Mouse (Mus musculus) limb, embryonic 13.5 days (tissue): ENCODE measurements around the gene Ankzf1. TPM values are rescaled to one million over a fixed set of nuclear protein-coding genes. Genes with fewer than 3 reads are reported as not detected.
A peak's percentile ranks its signal among the peaks of the same experiment; 100 is the strongest.

Experiments used
- ATAC-seq: fragments of 200-750 bp; cut with Nextera tagmentation; 2 replicates; pipeline ENCODE4 v1.8.0; 2017; ENCODE audit warnings: low read depth, moderate number of reproducible peaks, moderate TSS enrichment; ENCODE audit not compliant: low FRiP score
- H3K27ac ChIP-seq: fragments of 300-500 bp; sonication (generic); 2 replicates; pipeline ENCODE4 v1.5.1; 2015; ENCODE audit warnings: inconsistent platforms, mild to moderate bottlenecking, moderate library complexity
- H3K27me3 ChIP-seq: fragments of 300-500 bp; sonication (generic); 2 replicates; pipeline ENCODE4 v1.6.1; 2015; ENCODE audit warnings: mild to moderate bottlenecking, inconsistent platforms
- H3K36me3 ChIP-seq: fragments of 300-500 bp; sonication (generic); 2 replicates; pipeline ENCODE4 v1.6.1; 2015; ENCODE audit warnings: inconsistent platforms, mild to moderate bottlenecking, moderate library complexity
- H3K4me1 ChIP-seq: fragments of 300-500 bp; sonication (generic); 2 replicates; pipeline ENCODE4 v1.6.1; 2015; ENCODE audit warnings: inconsistent platforms
- H3K4me2 ChIP-seq: fragments of 300-500 bp; sonication (generic); replicated peaks from 2 replicates; pipeline ENCODE4 v1.6.1; 2015; ENCODE audit warnings: inconsistent platforms, mild to moderate bottlenecking, moderate library complexity
- H3K4me3 ChIP-seq: fragments of 300-500 bp; sonication (generic); 2 replicates; pipeline ENCODE4 v1.5.1; 2015; ENCODE audit warnings: moderate library complexity, mild to moderate bottlenecking, inconsistent platforms
- H3K9ac ChIP-seq: fragments of 300-500 bp; sonication (generic); 2 replicates; pipeline ENCODE4 v1.6.1; 2015; ENCODE audit warnings: mild to moderate bottlenecking, inconsistent platforms
- H3K9me3 ChIP-seq: fragments of 300-500 bp; sonication (generic); 2 replicates; pipeline ENCODE4 v1.6.1; 2016; ENCODE audit warnings: inconsistent platforms
- WGBS: fragments of 180-500 bp; shearing (Covaris S2); methylation state at CpG from one replicate; pipeline ENCODE4 v1.1.7; 2015; 5-methylcytosine and 5-hydroxymethylcytosine counted together
- polyA plus RNA-seq: library from polyadenylated mRNA; unstranded; fragments of >200 nt; fragmentation: Nextera tagmentation; extraction: Ambion mirVana; gene quantifications from 2 replicates; pipeline ENCODE4 v1.2.1, GENCODE M21; 2015

The Ankzf1 gene
- polyA plus RNA-seq, 1 experiment from 2014 or later = 28.9 TPM

GRCm38 (mm10) chr1:75217893-75218226, 25.9 kb downstream of the Ankzf1 start:
- Histone ChIP-seq H3K9me3 (no peaks in the 10 kb centered on the region), H3K36me3 (peaks cover 32% of the 10 kb centered on the region), H3K4me3 (peak overlapping the region; percentile 61), H3K4me1 (peaks cover 15% of the 10 kb centered on the region), H3K27me3 (peaks cover 72% of the 10 kb centered on the region), H3K4me2 (peak overlapping the region; percentile 96), H3K9ac (peak overlapping the region; percentile 51), H3K27ac (no peak overlapping the region)
- 3% methylated on average over 6 of the region's 6 CpGs for WGBS
- no peak for ATAC-seq

GRCm38 (mm10) chr1:75218227-75219001, 26.5 kb downstream of the Ankzf1 start:
- 1% methylated on average over 38 of the region's 38 CpGs for WGBS
- Histone ChIP-seq H3K4me3 (peak overlapping the region; percentile 61), H3K36me3 (peaks cover 26% of the 10 kb centered on the region), H3K4me1 (peaks cover 15% of the 10 kb centered on the region), H3K27me3 (peaks cover 72% of the 10 kb centered on the region), H3K9me3 (no peaks in the 10 kb centered on the region), H3K27ac (no peak overlapping the region), H3K4me2 (peak overlapping the region; percentile 96), H3K9ac (peak overlapping the region; percentile 51)
- peak; percentile 64 for ATAC-seq

- 1% methylated on average over 24 of the region's 24 CpGs for WGBS
- no peak overlapping the region for H3K27ac ChIP-seq
- peaks cover 72% of the 10 kb centered on the region for H3K27me3 ChIP-seq
- peak overlapping the region; percentile 61 for H3K4me3 ChIP-seq
- peak; percentile 88 for ATAC-seq
- peaks cover 19% of the 10 kb centered on the region for H3K36me3 ChIP-seq
- peaks cover 15% of the 10 kb centered on the region for H3K4me1 ChIP-seq
- peak overlapping the region; percentile 54 for H3K9ac ChIP-seq
- peak overlapping the region; percentile 96 for H3K4me2 ChIP-seq
- no peaks in the 10 kb centered on the region for H3K9me3 ChIP-seq
These were observed 27.1 kb downstream of the Ankzf1 start for GRCm38 (mm10) chr1:75219078-75219477.

- Histone ChIP-seq H3K27ac (no peak within 1 kb of the TSS), H3K4me3 (peak within 1 kb of the TSS; percentile 61), H3K27me3 (peaks cover 72% of the 10 kb centered on the region), H3K9ac (peak within 1 kb of the TSS; percentile 54), H3K9me3 (no peaks in the 10 kb centered on the region), H3K4me2 (peak within 1 kb of the TSS; percentile 96), H3K36me3 (peaks cover 15% of the 10 kb centered on the region), H3K4me1 (peaks cover 15% of the 10 kb centered on the region)
- WGBS = under 1% methylated on average over 34 of the region's 34 CpGs
- ATAC-seq = no peak
These were observed 27.6 kb downstream of the Ankzf1 start, which contains the start of gene Tuba4a for GRCm38 (mm10) chr1:75219531-75219930. Gene Tuba4a, minus strand, starts transcription at chr1:75219865.

GRCm38 (mm10) chr1:75221538-75221937, 29.6 kb downstream of the Ankzf1 start:
- Histone ChIP-seq H3K27me3 (peaks cover 64% of the 10 kb centered on the region), H3K4me2 (no peak overlapping the region), H3K4me1 (peaks cover 15% of the 10 kb centered on the region), H3K9me3 (no peaks in the 10 kb centered on the region), H3K27ac (no peak overlapping the region), H3K4me3 (no peak overlapping the region), H3K9ac (no peak overlapping the region), H3K36me3 (no peaks in the 10 kb centered on the region)
- WGBS = 72% methylated on average over 3 of the region's 3 CpGs
- ATAC-seq = no peak

GRCm38 (mm10) chr1:75222926-75223325, 31.0 kb downstream of the Ankzf1 start:
- no peak for ATAC-seq
- H3K27me3 ChIP-seq = peaks cover 50% of the 10 kb centered on the region
- 80% methylated on average over 6 of the region's 6 CpGs for WGBS

GRCm38 (mm10) chr1:75223532-75223931, 31.6 kb downstream of the Ankzf1 start:
- Histone ChIP-seq H3K27me3 (peaks cover 44% of the 10 kb centered on the region), H3K4me2 (no peak overlapping the region), H3K27ac (no peak overlapping the region), H3K9ac (no peak overlapping the region), H3K4me1 (peaks cover 9% of the 10 kb centered on the region), H3K9me3 (no peaks in the 10 kb centered on the region), H3K36me3 (no peaks in the 10 kb centered on the region), H3K4me3 (no peak overlapping the region)
- 70% methylated on average over 6 of the region's 6 CpGs for WGBS
- ATAC-seq = no peak

More at GRCm38 (mm10) chr1:75222926-75223325, 31.0 kb downstream of the Ankzf1 start:
- peaks cover 15% of the 10 kb centered on the region for H3K4me1 ChIP-seq
- no peaks in the 10 kb centered on the region for H3K36me3 ChIP-seq
- no peaks in the 10 kb centered on the region for H3K9me3 ChIP-seq
- no peak overlapping the region for H3K4me3 ChIP-seq
- H3K27ac ChIP-seq = no peak overlapping the region
- H3K9ac ChIP-seq = no peak overlapping the region
- H3K4me2 ChIP-seq = no peak overlapping the region

- ATAC-seq = no peak
- no peak overlapping the region for H3K4me3 ChIP-seq
- H3K9me3 ChIP-seq = no peaks in the 10 kb centered on the region
- WGBS = 73% methylated on average over 3 of the region's 3 CpGs
- H3K27me3 ChIP-seq = peaks cover 28% of the 10 kb centered on the region
- no peak overlapping the region for H3K4me2 ChIP-seq
- H3K36me3 ChIP-seq = no peaks in the 10 kb centered on the region
- H3K4me1 ChIP-seq = no peaks in the 10 kb centered on the region
- no peak overlapping the region for H3K27ac ChIP-seq
- H3K9ac ChIP-seq = no peak overlapping the region
These were observed 33.5 kb downstream of the Ankzf1 start for GRCm38 (mm10) chr1:75225473-75225872.

GRCm38 (mm10) chr1:75226138-75226537, 34.2 kb downstream of the Ankzf1 start:
- H3K4me2 ChIP-seq = no peak overlapping the region
- no peak overlapping the region for H3K9ac ChIP-seq
- WGBS = 50% methylated on average over 2 of the region's 2 CpGs
- H3K27me3 ChIP-seq = peaks cover 25% of the 10 kb centered on the region
- no peaks in the 10 kb centered on the region for H3K36me3 ChIP-seq
- H3K9me3 ChIP-seq = no peaks in the 10 kb centered on the region
- no peak overlapping the region for H3K4me3 ChIP-seq
- no peak for ATAC-seq
- no peak overlapping the region for H3K27ac ChIP-seq
- no peaks in the 10 kb centered on the region for H3K4me1 ChIP-seq

GRCm38 (mm10) chr1:75227653-75228052, 35.7 kb downstream of the Ankzf1 start:
- Histone ChIP-seq H3K4me3 (no peak overlapping the region), H3K36me3 (no peaks in the 10 kb centered on the region), H3K4me1 (no peaks in the 10 kb centered on the region), H3K9ac (no peak overlapping the region), H3K27me3 (peaks cover 11% of the 10 kb centered on the region; the same call in 1 of the 2 replicates), H3K4me2 (no peak overlapping the region), H3K27ac (no peak overlapping the region), H3K9me3 (no peaks in the 10 kb centered on the region)
- WGBS = 66% methylated on average over 1 of the region's 1 CpGs
- no peak for ATAC-seq

- Histone ChIP-seq H3K4me3 (no peak overlapping the region), H3K27me3 (peaks cover 11% of the 10 kb centered on the region; the same call in 1 of the 2 replicates), H3K9ac (no peak overlapping the region), H3K4me1 (no peaks in the 10 kb centered on the region), H3K4me2 (no peak overlapping the region), H3K36me3 (no peaks in the 10 kb centered on the region), H3K9me3 (no peaks in the 10 kb centered on the region), H3K27ac (no peak overlapping the region)
- ATAC-seq = no peak
- 68% methylated on average over 4 of the region's 4 CpGs for WGBS
These were observed 37.2 kb downstream of the Ankzf1 start for GRCm38 (mm10) chr1:75229158-75229557.

GRCm38 (mm10) chr1:75230335-75230994, 38.5 kb downstream of the Ankzf1 start:
- Histone ChIP-seq H3K27ac (no peak overlapping the region), H3K4me3 (no peak overlapping the region), H3K9me3 (no peaks in the 10 kb centered on the region), H3K36me3 (no peaks in the 10 kb centered on the region), H3K4me2 (no peak overlapping the region), H3K9ac (no peak overlapping the region), H3K4me1 (no peaks in the 10 kb centered on the region), H3K27me3 (0 out of 2 replicates have a peak, but pooled peaks cover 10% of the 10 kb centered on the region)
- 77% methylated on average over 7 of the region's 7 CpGs for WGBS
- ATAC-seq = no peak
